Mouse (Mus musculus) MEL (cell line): ENCODE results near the gene Tsen2. TPM values are rescaled to one million over a fixed set of nuclear protein-coding genes. Genes with fewer than 3 reads are reported as not detected.

Experiments used
- DNase-seq: peaks from one replicate; pipeline ENCODE4 v3.0.0; 2011; ENCODE audit warnings: low read depth, low spot score
- H3K27ac ChIP-seq: 2 replicates; pipeline ENCODE4 v1.5.1; 2012; ENCODE audit warnings: low read depth, mild to moderate bottlenecking, control low read depth, low read length, moderate library complexity; ENCODE audit not compliant: control insufficient read depth
- H3K27me3 ChIP-seq, 2 experiments: fragments of 150-350 bp in 1 of 2; sonication (generic) in 1 of 2; 2 replicates each; pipeline ENCODE4 v1.6.1; 2012; ENCODE audit warnings: low read length in 2 of 2, mild to moderate bottlenecking in 2 of 2, improper control_type of control experiment in 1 of 2, moderate library complexity in 1 of 2; ENCODE audit not compliant: insufficient read depth in 2 of 2, control insufficient read depth in 1 of 2
- H3K36me3 ChIP-seq, 2 experiments: 2 replicates each; pipeline ENCODE4 v1.6.1; 2012 to 2014; ENCODE audit warnings: low read length in 2 of 2, improper control_type of control experiment in 1 of 2, inconsistent platforms in 1 of 2, mild to moderate bottlenecking in 1 of 2; ENCODE audit not compliant: insufficient read depth in 2 of 2, control insufficient read depth in 1 of 2
- H3K4me1 ChIP-seq, 2 experiments: fragments of 150-350 bp in 1 of 2; sonication (generic) in 1 of 2; 2 replicates each; pipeline ENCODE4 v1.6.1; 2012; ENCODE audit warnings: low read length in 2 of 2, improper control_type of control experiment in 1 of 2, mild to moderate bottlenecking in 1 of 2; ENCODE audit not compliant: insufficient read depth in 2 of 2, control insufficient read depth in 1 of 2
- H3K4me3 ChIP-seq, 2 experiments: fragments of 150-350 bp in 1 of 2; sonication (generic) in 1 of 2; 2 replicates each; pipeline ENCODE4 v1.5.1; 2012; ENCODE audit warnings: low read depth in 2 of 2, low read length in 2 of 2, mild to moderate bottlenecking in 2 of 2, moderate library complexity in 2 of 2, control low read depth in 1 of 2, improper control_type of control experiment in 1 of 2; ENCODE audit not compliant: control insufficient read depth in 1 of 2, insufficient read depth in 1 of 2
- H3K79me2 ChIP-seq: 2 replicates; pipeline ENCODE4 v1.6.1; 2012; ENCODE audit warnings: mild to moderate bottlenecking, low read length, moderate library complexity; ENCODE audit not compliant: control insufficient read depth, poor library complexity, insufficient read depth
- H3K9ac ChIP-seq: 2 replicates; pipeline ENCODE4 v1.6.1; 2012; ENCODE audit warnings: low read depth, mild to moderate bottlenecking, control low read depth, low read length, moderate library complexity; ENCODE audit not compliant: control insufficient read depth, poor library complexity, severe bottlenecking
- H3K9me3 ChIP-seq: fragments of 150-350 bp; sonication (generic); replicated peaks from 2 replicates; pipeline ENCODE4 v1.6.1; 2012; ENCODE audit warnings: mild to moderate bottlenecking, low read length, improper control_type of control experiment, moderate library complexity; ENCODE audit not compliant: insufficient read depth
- CHD1 ChIP-seq: IDR thresholded peaks from 2 replicates; pipeline ENCODE4 v1.6.1; 2012; ENCODE audit warnings: low read depth, mild to moderate bottlenecking, inconsistent platforms, low read length, improper control_type of control experiment
- CTCF ChIP-seq, 3 experiments: IDR thresholded peaks in 2 of 3; conservative IDR thresholded peaks in 1 of 3; 2 replicates each; pipeline ENCODE4 v1.5.1; 2011 to 2012; ENCODE audit warnings: low read length in 3 of 3, low read depth in 2 of 3, mild to moderate bottlenecking in 2 of 3, improper control_type of control experiment in 1 of 3, inconsistent platforms in 1 of 3, mixed read lengths in 1 of 3, moderate library complexity in 1 of 3; ENCODE audit not compliant: control insufficient read depth in 1 of 3, insufficient read depth in 1 of 3, poor library complexity in 1 of 3, severe bottlenecking in 1 of 3
- ELF1 ChIP-seq: IDR thresholded peaks from 2 replicates; pipeline ENCODE4 v1.6.1; 2014; ENCODE audit warnings: low read depth, mild to moderate bottlenecking, inconsistent platforms, low read length, improper control_type of control experiment, moderate library complexity
- EP300 ChIP-seq, 2 experiments: IDR thresholded peaks; 2 replicates each; pipeline ENCODE4 v1.6.1; 2011; ENCODE audit warnings: improper control_type of control experiment in 2 of 2, low read length in 2 of 2, low read depth in 1 of 2, mild to moderate bottlenecking in 1 of 2
- GABPA ChIP-seq: IDR thresholded peaks from 2 replicates; pipeline ENCODE4 v1.6.1; 2012; ENCODE audit warnings: low read depth, mild to moderate bottlenecking, inconsistent platforms, low read length, improper control_type of control experiment, moderate library complexity
- JUND ChIP-seq: IDR thresholded peaks from 2 replicates; pipeline ENCODE4 v1.6.1; 2011; ENCODE audit warnings: low read depth, mild to moderate bottlenecking, improper control_type of control experiment, low read length
- MAX ChIP-seq: IDR thresholded peaks from 2 replicates; pipeline ENCODE4 v1.6.1; 2011; ENCODE audit warnings: low read length, improper control_type of control experiment
- MEF2A ChIP-seq: IDR thresholded peaks from 2 replicates; pipeline ENCODE4 v1.6.1; 2014; ENCODE audit warnings: low read depth, mild to moderate bottlenecking, inconsistent platforms, low read length, improper control_type of control experiment; ENCODE audit not compliant: poor library complexity, insufficient replicate concordance, severe bottlenecking; ENCODE audit errors: extremely low read depth
- MYB ChIP-seq: IDR thresholded peaks from 2 replicates; pipeline ENCODE4 v1.6.1; 2011; ENCODE audit warnings: mild to moderate bottlenecking, low read depth, low read length, improper control_type of control experiment
- NELFE ChIP-seq: IDR thresholded peaks from 2 replicates; pipeline ENCODE4 v1.6.1; 2011; ENCODE audit warnings: low read depth, low read length, improper control_type of control experiment
- NRF1 ChIP-seq: IDR thresholded peaks from 2 replicates; pipeline ENCODE4 v1.6.1; 2014; ENCODE audit warnings: low read depth, mild to moderate bottlenecking, inconsistent platforms, low read length, improper control_type of control experiment, moderate library complexity; ENCODE audit not compliant: poor library complexity, insufficient read depth, severe bottlenecking
- POLR2AphosphoS5 ChIP-seq: IDR thresholded peaks from 2 replicates; pipeline ENCODE4 v1.6.1; 2012; ENCODE audit warnings: low read depth, borderline replicate concordance, mild to moderate bottlenecking, inconsistent platforms, low read length, moderate library complexity, mixed read lengths
- RAD21 ChIP-seq: IDR thresholded peaks from 2 replicates; pipeline ENCODE4 v1.6.1; 2011; ENCODE audit warnings: mild to moderate bottlenecking, low read depth, low read length, improper control_type of control experiment
- RCOR1 ChIP-seq: IDR thresholded peaks from 2 replicates; pipeline ENCODE4 v1.6.1; 2012; ENCODE audit warnings: low read depth, mild to moderate bottlenecking, inconsistent platforms, low read length, improper control_type of control experiment
- TAL1 ChIP-seq: IDR thresholded peaks from 2 replicates; pipeline ENCODE4 v1.6.1; 2012; ENCODE audit warnings: mild to moderate bottlenecking, inconsistent platforms, low read length, moderate library complexity, mixed read lengths
- ZC3H11A ChIP-seq: IDR thresholded peaks from 2 replicates; pipeline ENCODE4 v1.6.1; 2012; ENCODE audit warnings: low read depth, mild to moderate bottlenecking, inconsistent platforms, low read length, improper control_type of control experiment
- ZKSCAN1 ChIP-seq: IDR thresholded peaks from 2 replicates; pipeline ENCODE4 v1.6.1; 2012; ENCODE audit warnings: low read depth, mild to moderate bottlenecking, inconsistent platforms, low read length, improper control_type of control experiment, moderate library complexity
- ZMIZ1 ChIP-seq: IDR thresholded peaks from 2 replicates; pipeline ENCODE4 v1.6.1; 2012; ENCODE audit warnings: low read depth, mild to moderate bottlenecking, inconsistent platforms, low read length, improper control_type of control experiment, moderate library complexity
- ZNF384 ChIP-seq: IDR thresholded peaks from 2 replicates; pipeline ENCODE4 v1.6.1; 2012; ENCODE audit warnings: low read depth, mild to moderate bottlenecking, inconsistent platforms, low read length, improper control_type of control experiment
- polyA plus RNA-seq, 2 experiments: library from polyadenylated mRNA; stranded (reverse) in 1 of 2; unstranded in 1 of 2; fragments of >175 nt in 1 of 2; fragments of >200 nt in 1 of 2; gene quantifications; 2 replicates each; pipeline versions ENCODE4 v1.2.1 to v1.2.4; 2012; ENCODE audit warnings: low replicate concordance in 2 of 2, low read depth in 1 of 2; ENCODE audit not compliant: insufficient read length in 2 of 2, insufficient read depth in 1 of 2, missing spikeins in 1 of 2
- total RNA-seq: library from RNA; depleted of rRNA; stranded (reverse); fragments of 300-350 nt; gene quantifications from 2 replicates; pipeline ENCODE4 v1.2.3, GENCODE M21; 2012

Gene Tsen2
- total and polyA plus RNA-seq, 3 experiments: 27.0 to 32.6 TPM; not detected in 1

DNA sequence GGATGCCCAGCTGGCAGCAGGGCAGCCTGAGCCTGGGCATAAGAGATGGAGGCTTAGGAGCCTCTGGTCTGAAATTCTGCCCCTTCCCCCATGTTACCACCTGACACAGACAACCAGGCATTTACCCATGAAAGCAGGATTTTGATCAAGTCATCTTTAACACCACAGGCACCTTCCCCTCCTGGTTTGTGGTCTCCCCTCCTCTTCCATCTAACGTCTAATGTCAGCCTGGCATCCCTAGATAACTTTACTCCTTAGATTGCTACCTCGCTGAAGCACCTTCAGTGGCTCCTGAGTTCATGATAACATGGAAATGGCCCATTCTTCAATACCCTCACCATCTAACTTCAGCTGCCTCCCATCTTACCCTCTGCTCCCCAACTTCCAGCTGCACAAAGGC is 26.1 kb upstream of the Tsen2 start:
- Histone ChIP-seq H3K4me1 (no peaks in the 10 kb centered on the region), H3K27ac (no peak overlapping the region)
- TF ChIP-seq JUND (no peak), TAL1 (no peak)
- TF ChIP-seq, all 39 proteins: peak for 0

GRCm38 (mm10) chr6:115519275-115519699 is 25.2 kb upstream of the Tsen2 start:
- DNase-seq: no peak
- Histone ChIP-seq H3K27ac (no peak overlapping the region), H3K4me1 (no peaks in the 10 kb centered on the region), H3K79me2 (no peaks in the 10 kb centered on the region), H3K9ac (no peak overlapping the region), H3K4me3 (no peak overlapping the region), H3K27me3 (peaks cover 0 to 2% of the 10 kb centered on the region in 2 experiments; a peak in 2 of 4 replicates), H3K9me3 (no peaks in the 10 kb centered on the region), H3K36me3 (no peaks in the 10 kb centered on the region)
- TF ChIP-seq ELF1 (no peak), NRF1 (no peak), ZMIZ1 (no peak), POLR2AphosphoS5 (no peak), NELFE (no peak), CTCF (IDR thresholded peaks at IDR 0.05 in 2 of 3, conservative IDR thresholded peaks at IDR 0.05 in 1 of 3; ENCODE audit: control insufficient read depth in 1 of 3, insufficient read depth in 1 of 3, low read depth in 2 of 3, low read length in 3 of 3, poor library complexity in 1 of 3, severe bottlenecking in 1 of 3) (no peak), ZNF384 (no peak), ZC3H11A (no peak), GABPA (no peak), EP300 (IDR thresholded peaks at IDR 0.05; ENCODE audit: low read depth in 1 of 2, low read length in 2 of 2) (no peak), MAX (no peak), MEF2A (no peak), ZKSCAN1 (no peak), MYB (no peak), RAD21 (no peak), CHD1 (no peak), RCOR1 (no peak)

More for the DNA sequence above, 26.1 kb upstream of the Tsen2 start:
- H3K9me3 ChIP-seq: no peaks in the 10 kb centered on the region
- H3K9ac ChIP-seq: no peak overlapping the region
- no peak overlapping the region for H3K4me3 ChIP-seq
- no peaks in the 10 kb centered on the region for H3K79me2 ChIP-seq
- no peaks in the 10 kb centered on the region for H3K36me3 ChIP-seq
- DNase-seq: no peak
- peaks cover 0 to 2% of the 10 kb centered on the region in 2 experiments; a peak in 2 of 4 replicates for H3K27me3 ChIP-seq
